Mouse (Mus musculus): ENCODE measurements around the gene Defa25.
"Not testable (repeated sequence)": the region's sequence is repeated elsewhere in the genome, so short reads cannot be mapped to it uniquely, and the experiment has no call there.

GRCm38 (mm10) chr8:21084142-21084541 is at the start of gene Defa25:
- not testable (repeated sequence) for TF ChIP-seq CTCF, POLR2A (IDR thresholded peaks at IDR 0.05; ENCODE audit: extremely low read depth, insufficient read depth, low read length)
